Mouse (Mus musculus): ENCODE results near the gene D17Wsu92e. TPM values are rescaled to one million over a fixed set of nuclear protein-coding genes. Genes with fewer than 3 reads are reported as not detected.
A peak's percentile ranks its signal among the peaks of the same experiment; 100 is the strongest.

D17Wsu92e gene
- total and polyA plus RNA-seq, 3 experiments, result 112 to 151 (median 136) TPM

DNA sequence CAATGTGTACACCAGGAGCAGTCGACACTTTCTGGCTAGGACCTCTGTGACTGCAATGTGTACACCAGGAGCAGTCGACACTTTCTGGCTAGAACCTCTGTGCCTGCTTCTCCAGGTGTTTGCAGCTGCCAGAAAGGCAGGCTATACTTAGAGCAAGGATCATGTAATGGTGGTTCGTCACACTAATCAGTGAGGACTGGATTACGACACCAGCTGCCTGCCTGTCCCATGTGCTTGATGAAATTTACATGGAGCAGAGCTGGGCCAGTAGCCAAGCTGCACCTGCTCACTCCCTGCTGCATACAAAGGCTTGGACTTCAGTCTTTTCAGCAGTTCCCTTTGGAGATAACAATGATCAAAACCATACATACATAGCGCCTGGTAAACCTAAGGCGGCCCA, 23.7 kb downstream of the D17Wsu92e start:
- intact Hi-C loops (cut with DNase I), result no loop called here
- WGBS, result 11% methylated on average over 6 of the region's 6 CpGs
- H3K79me2 ChIP-seq (replicated peaks; ENCODE audit: control insufficient read depth, insufficient read depth, low read length), result peaks cover 11% of the 10 kb centered on the region
- peaks cover 37% of the 10 kb centered on the region for H3K4me1 ChIP-seq (ENCODE audit: control insufficient read depth, insufficient read depth, low read length)
- H3K36me3 ChIP-seq (ENCODE audit: control insufficient read depth, insufficient read depth, low read length), result no peaks in the 10 kb centered on the region
- H3K27me3 ChIP-seq (ENCODE audit: control insufficient read depth, insufficient read depth, low read length), result no peaks in the 10 kb centered on the region
- peak overlapping the region; percentile 58 for H3K27ac ChIP-seq
- H3K4me3 ChIP-seq, result peak overlapping the region; percentile 29
- no peak overlapping the region for H3K9ac ChIP-seq (ENCODE audit: low read depth, low read length)
- DNase-seq, result peak; percentile 59 to 79
- TF ChIP-seq EP300 (IDR thresholded peaks at IDR 0.05; ENCODE audit: insufficient read depth, low read depth, low read length) (peak; percentile 80), CTCF (IDR thresholded peaks at IDR 0.05) (no peak)

DNA sequence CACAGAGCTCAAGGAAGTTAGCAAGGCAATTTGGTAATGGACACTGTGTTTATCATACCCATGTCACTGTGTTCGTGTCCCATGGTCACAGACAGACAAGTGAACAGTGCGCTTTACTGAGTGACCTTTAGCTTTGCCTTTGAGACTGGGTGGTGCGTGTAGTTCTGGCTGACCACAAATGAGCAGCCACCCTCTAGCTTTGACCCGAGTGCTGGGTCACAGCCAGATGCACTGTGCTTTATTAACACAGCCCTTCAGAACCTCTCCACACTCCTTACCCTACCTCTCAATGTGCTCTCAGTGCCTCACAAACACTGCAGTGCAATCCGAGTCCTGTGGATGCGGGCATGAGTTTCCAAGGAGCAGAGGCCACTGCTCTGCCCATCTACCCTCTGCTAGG, 27.3 kb downstream of the D17Wsu92e start:
- WGBS, result 56% methylated on average over 6 of the region's 6 CpGs
- H3K27ac ChIP-seq, result peak overlapping the region; percentile 55
- DNase-seq, result peak; percentile 43 to 56

DNA sequence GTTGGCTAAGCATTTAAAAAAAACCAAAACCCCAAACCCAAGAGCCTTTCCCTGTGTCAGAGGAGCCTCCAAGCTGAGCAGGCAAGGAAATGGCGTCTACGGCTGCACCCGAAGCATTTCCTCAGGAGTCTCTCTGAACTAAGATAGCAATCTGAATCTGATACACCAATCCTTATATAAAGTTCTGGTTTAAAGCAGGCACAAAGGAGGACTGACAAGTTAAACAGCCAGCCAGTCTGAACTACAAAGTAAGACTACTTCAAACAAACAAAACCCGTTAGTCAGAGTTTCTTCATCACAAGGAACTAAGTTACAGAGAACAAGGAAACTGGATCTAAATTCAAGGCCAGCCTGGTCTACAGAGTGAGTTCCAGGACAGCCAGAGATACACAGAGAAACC, 27.9 kb downstream of the D17Wsu92e start:
- H3K4me3 ChIP-seq, result no peak overlapping the region
- peaks cover 8% of the 10 kb centered on the region for H3K79me2 ChIP-seq (replicated peaks; ENCODE audit: control insufficient read depth, insufficient read depth, low read length)
- H3K27ac ChIP-seq, result peak overlapping the region; percentile 23; the same call in 1 of the 2 replicates
- intact Hi-C loops (cut with DNase I), result no loop called here
- no peaks in the 10 kb centered on the region for H3K27me3 ChIP-seq (ENCODE audit: control insufficient read depth, insufficient read depth, low read length)
- no peak for DNase-seq
- peaks cover 30% of the 10 kb centered on the region for H3K4me1 ChIP-seq (ENCODE audit: control insufficient read depth, insufficient read depth, low read length)
- TF ChIP-seq POLR2A (IDR thresholded peaks at IDR 0.05; ENCODE audit: insufficient read depth, low read depth, low read length) (no peak), CTCF (IDR thresholded peaks at IDR 0.05) (no peak), EP300 (IDR thresholded peaks at IDR 0.05; ENCODE audit: insufficient read depth, low read depth, low read length) (no peak)
- no peaks in the 10 kb centered on the region for H3K36me3 ChIP-seq (ENCODE audit: control insufficient read depth, insufficient read depth, low read length)
- H3K9ac ChIP-seq (ENCODE audit: low read depth, low read length), result no peak overlapping the region
- 63% methylated on average over 4 of the region's 4 CpGs for WGBS

More for the DNA sequence above, 27.3 kb downstream of the D17Wsu92e start:
- Histone ChIP-seq H3K4me1 (ENCODE audit: control insufficient read depth, insufficient read depth, low read length) (peaks cover 32% of the 10 kb centered on the region), H3K27me3 (ENCODE audit: control insufficient read depth, insufficient read depth, low read length) (no peaks in the 10 kb centered on the region), H3K9ac (ENCODE audit: low read depth, low read length) (no peak overlapping the region), H3K79me2 (replicated peaks; ENCODE audit: control insufficient read depth, insufficient read depth, low read length) (peaks cover 6% of the 10 kb centered on the region), H3K36me3 (ENCODE audit: control insufficient read depth, insufficient read depth, low read length) (no peaks in the 10 kb centered on the region), H3K4me3 (no peak overlapping the region)
- intact Hi-C loops (cut with DNase I), result no loop called here
- no peak for TF ChIP-seq POLR2A (IDR thresholded peaks at IDR 0.05; ENCODE audit: insufficient read depth, low read depth, low read length)
- no peak for TF ChIP-seq EP300 (IDR thresholded peaks at IDR 0.05; ENCODE audit: insufficient read depth, low read depth, low read length)
- no peak for TF ChIP-seq CTCF (IDR thresholded peaks at IDR 0.05)

DNA sequence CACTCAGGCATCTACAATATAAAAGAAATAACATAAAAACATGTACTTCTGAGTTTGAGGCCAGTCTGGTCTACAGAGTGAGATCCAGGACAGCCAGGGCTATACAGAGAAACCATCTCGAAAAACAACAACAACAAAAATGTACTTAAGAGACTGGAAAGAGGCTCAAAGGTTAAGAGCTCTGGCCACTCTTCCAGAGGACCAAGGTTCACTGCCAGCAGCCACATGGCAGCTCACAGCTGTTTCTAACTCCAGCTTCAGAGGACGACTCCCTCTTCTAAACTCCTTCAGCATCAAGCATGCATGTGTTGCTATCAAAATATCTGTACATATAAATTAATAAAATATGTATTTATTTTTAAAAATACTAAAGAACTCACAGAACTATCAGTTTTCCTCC, 28.9 kb downstream of the D17Wsu92e start:
- H3K9ac ChIP-seq (ENCODE audit: low read depth, low read length), result no peak overlapping the region
- H3K79me2 ChIP-seq (replicated peaks; ENCODE audit: control insufficient read depth, insufficient read depth, low read length), result peaks cover 8% of the 10 kb centered on the region
- no peak for DNase-seq
- intact Hi-C loops (cut with DNase I), result no loop called here
- WGBS, result 73% methylated on average over 2 of the region's 2 CpGs
- TF ChIP-seq CTCF (IDR thresholded peaks at IDR 0.05), result no peak
- TF ChIP-seq POLR2A (IDR thresholded peaks at IDR 0.05; ENCODE audit: insufficient read depth, low read depth, low read length), result no peak
- TF ChIP-seq EP300 (IDR thresholded peaks at IDR 0.05; ENCODE audit: insufficient read depth, low read depth, low read length), result no peak
- no peak overlapping the region for H3K27ac ChIP-seq
- no peaks in the 10 kb centered on the region for H3K36me3 ChIP-seq (ENCODE audit: control insufficient read depth, insufficient read depth, low read length)
- peaks cover 22% of the 10 kb centered on the region for H3K4me1 ChIP-seq (ENCODE audit: control insufficient read depth, insufficient read depth, low read length)
- H3K27me3 ChIP-seq (ENCODE audit: control insufficient read depth, insufficient read depth, low read length), result no peaks in the 10 kb centered on the region
- no peak overlapping the region for H3K4me3 ChIP-seq

DNA sequence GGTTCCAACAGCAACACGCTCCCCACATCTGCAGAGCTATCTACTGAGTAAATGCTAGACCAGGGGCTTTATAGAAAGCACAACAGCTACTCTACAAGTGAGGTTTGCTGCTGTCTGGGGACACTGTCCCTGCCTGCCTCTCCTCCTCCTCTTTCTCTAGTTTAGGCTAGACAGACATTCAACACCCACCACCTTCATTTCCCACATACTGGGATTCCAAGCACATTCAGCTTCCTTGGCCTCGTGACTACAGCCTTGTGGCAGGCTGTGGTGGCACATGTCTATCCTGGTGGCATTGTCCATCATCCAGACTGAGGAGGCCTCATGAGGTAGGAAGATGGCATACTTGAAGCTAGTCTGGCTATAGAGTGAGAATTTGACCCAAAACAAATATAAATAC, 29.5 kb downstream of the D17Wsu92e start:
- DNase-seq, result no peak
- intact Hi-C loops (cut with DNase I), result no loop called here
- H3K27ac ChIP-seq, result no peak overlapping the region
- peaks cover 17% of the 10 kb centered on the region for H3K4me1 ChIP-seq (ENCODE audit: control insufficient read depth, insufficient read depth, low read length)
- no peaks in the 10 kb centered on the region for H3K36me3 ChIP-seq (ENCODE audit: control insufficient read depth, insufficient read depth, low read length)
- peaks cover 8% of the 10 kb centered on the region for H3K79me2 ChIP-seq (replicated peaks; ENCODE audit: control insufficient read depth, insufficient read depth, low read length)
- no peak overlapping the region for H3K4me3 ChIP-seq
- 88% methylated on average over 2 of the region's 2 CpGs for WGBS
- H3K9ac ChIP-seq (ENCODE audit: low read depth, low read length), result no peak overlapping the region
- TF ChIP-seq EP300 (IDR thresholded peaks at IDR 0.05; ENCODE audit: insufficient read depth, low read depth, low read length) (no peak), CTCF (IDR thresholded peaks at IDR 0.05) (no peak), POLR2A (IDR thresholded peaks at IDR 0.05; ENCODE audit: insufficient read depth, low read depth, low read length) (no peak)
- H3K27me3 ChIP-seq (ENCODE audit: control insufficient read depth, insufficient read depth, low read length), result no peaks in the 10 kb centered on the region

DNA sequence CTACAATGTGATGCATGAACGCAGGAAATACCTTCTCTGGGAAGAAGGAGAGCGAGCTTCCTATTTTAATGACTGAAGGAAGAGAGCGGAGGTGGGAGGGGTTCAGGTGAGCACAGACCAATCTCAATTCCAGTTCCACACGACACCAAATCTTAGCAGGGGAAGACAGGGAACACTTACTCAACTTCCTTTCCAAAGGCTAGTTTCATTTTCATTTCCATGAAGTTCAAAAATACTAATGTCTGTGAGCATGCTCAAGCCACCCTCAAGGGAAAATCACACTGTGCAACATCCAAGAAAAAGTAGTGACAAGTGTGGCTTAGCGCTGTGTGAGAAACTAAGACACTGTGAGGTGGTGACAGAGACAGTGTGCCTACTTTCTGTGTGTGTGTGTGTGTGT, 30.4 kb downstream of the D17Wsu92e start:
- Histone ChIP-seq H3K4me3 (no peak overlapping the region), H3K4me1 (ENCODE audit: control insufficient read depth, insufficient read depth, low read length) (peaks cover 15% of the 10 kb centered on the region), H3K27me3 (ENCODE audit: control insufficient read depth, insufficient read depth, low read length) (no peaks in the 10 kb centered on the region), H3K79me2 (replicated peaks; ENCODE audit: control insufficient read depth, insufficient read depth, low read length) (peaks cover 3% of the 10 kb centered on the region; the same call in 1 of the 2 replicates), H3K9ac (ENCODE audit: low read depth, low read length) (no peak overlapping the region), H3K36me3 (ENCODE audit: control insufficient read depth, insufficient read depth, low read length) (no peaks in the 10 kb centered on the region), H3K27ac (peak overlapping the region; percentile 26)
- no peak for DNase-seq
- intact Hi-C loops (cut with DNase I), result no loop called here
- 61% methylated on average over 5 of the region's 5 CpGs for WGBS
- no peak for TF ChIP-seq EP300 (IDR thresholded peaks at IDR 0.05; ENCODE audit: insufficient read depth, low read depth, low read length)
- TF ChIP-seq CTCF (IDR thresholded peaks at IDR 0.05), result no peak
- TF ChIP-seq POLR2A (IDR thresholded peaks at IDR 0.05; ENCODE audit: insufficient read depth, low read depth, low read length), result no peak
